Mouse (Mus musculus): Measurements from ENCODE around the gene Tap1. TPM values are rescaled to one million over a fixed set of nuclear protein-coding genes. Genes with fewer than 3 reads are reported as not detected.

Gene Tap1
- polyA plus RNA-seq, 1 experiment from 2014 or later = 0.60 TPM

GRCm38 (mm10) chr17:34183564-34184219, 3.7 kb upstream of the Tap1 start:
- Histone ChIP-seq H3K9ac (no peak overlapping the region), H3K27ac (replicated peaks) (no peak overlapping the region), H3K4me3 (no peak overlapping the region), H3K4me1 (replicated peaks) (peaks cover 18% of the 10 kb centered on the region), H3K4me2 (no peak overlapping the region), H3K27me3 (peaks cover 53% of the 10 kb centered on the region), H3K36me3 (no peaks in the 10 kb centered on the region), H3K9me3 (no peaks in the 10 kb centered on the region)
- ATAC-seq (ENCODE audit: low read depth) = no peak
- WGBS = 81% methylated on average over 15 of the region's 15 CpGs

GRCm38 (mm10) chr17:34185526-34185925, 1.8 kb upstream of the Tap1 start:
- Histone ChIP-seq H3K4me1 (replicated peaks) (peaks cover 18% of the 10 kb centered on the region), H3K27me3 (peaks cover 72% of the 10 kb centered on the region), H3K9ac (no peak overlapping the region), H3K4me2 (no peak overlapping the region), H3K4me3 (no peak overlapping the region), H3K27ac (replicated peaks) (no peak overlapping the region), H3K9me3 (no peaks in the 10 kb centered on the region), H3K36me3 (no peaks in the 10 kb centered on the region)
- 90% methylated on average over 9 of the region's 9 CpGs for WGBS
- no peak for ATAC-seq (ENCODE audit: low read depth)

DNA sequence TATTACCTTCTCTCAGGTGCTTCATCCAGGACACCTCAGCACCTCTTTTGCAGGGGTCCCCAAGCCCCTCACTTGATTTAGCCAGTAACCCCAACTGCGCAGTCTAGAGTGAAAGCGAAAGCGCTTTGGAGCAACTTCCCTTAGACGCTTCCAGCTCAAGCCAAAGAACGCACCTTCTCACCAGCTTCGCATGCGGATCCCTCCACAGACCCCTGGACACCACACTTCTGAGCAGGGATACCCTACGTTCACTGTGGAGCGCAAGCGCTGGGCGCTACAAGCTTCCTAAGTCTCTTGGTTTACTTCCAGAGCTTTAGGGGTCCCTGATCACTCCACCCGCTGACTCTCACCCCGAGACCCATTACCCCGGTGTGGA, 480 bp upstream of the Tap1 start:
- Histone ChIP-seq H3K9me3 (no peaks in the 10 kb centered on the region), H3K27ac (replicated peaks) (no peak overlapping the region), H3K36me3 (no peaks in the 10 kb centered on the region), H3K4me3 (peak overlapping the region; percentile 39), H3K4me1 (replicated peaks) (peaks cover 18% of the 10 kb centered on the region), H3K4me2 (peak overlapping the region; percentile 62), H3K27me3 (peaks cover 85% of the 10 kb centered on the region), H3K9ac (peak overlapping the region; percentile 66)
- ATAC-seq (ENCODE audit: low read depth) = peak; percentile 59; the same call in 1 of the 2 replicates
- 5% methylated on average over 14 of the region's 14 CpGs for WGBS

- peak overlapping the region; percentile 62 for H3K4me2 ChIP-seq
- H3K27ac ChIP-seq (replicated peaks) = no peak overlapping the region
- peaks cover 18% of the 10 kb centered on the region for H3K4me1 ChIP-seq (replicated peaks)
- 3% methylated on average over 20 of the region's 20 CpGs for WGBS
- H3K27me3 ChIP-seq = peaks cover 95% of the 10 kb centered on the region
- no peaks in the 10 kb centered on the region for H3K36me3 ChIP-seq
- H3K9me3 ChIP-seq = no peaks in the 10 kb centered on the region
- no peak; the same call in 1 of the 2 replicates for ATAC-seq (ENCODE audit: low read depth)
- H3K4me3 ChIP-seq = peak overlapping the region; percentile 39
- peak overlapping the region; percentile 66 for H3K9ac ChIP-seq
Observed at GRCm38 (mm10) chr17:34188010-34188409, 657 bp downstream of the Tap1 start.

DNA sequence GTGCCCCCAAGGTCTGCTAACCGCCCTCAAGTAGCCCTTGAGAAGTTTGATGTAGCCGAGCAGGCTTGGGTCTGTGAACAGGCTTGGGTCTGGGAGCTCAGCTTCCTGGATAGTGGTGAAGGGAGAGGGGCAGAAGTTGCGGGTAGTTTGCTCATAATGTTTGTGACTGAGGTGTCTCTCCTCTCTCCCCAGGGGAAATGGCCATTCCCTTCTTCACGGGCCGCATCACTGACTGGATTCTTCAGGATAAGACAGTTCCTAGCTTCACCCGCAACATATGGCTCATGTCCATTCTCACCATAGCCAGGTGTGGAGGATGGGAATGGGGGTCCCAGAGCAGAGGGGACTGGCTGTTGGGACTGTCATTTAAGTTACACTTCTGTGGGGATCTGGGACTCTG, 1.6 kb downstream of the Tap1 start:
- WGBS = 67% methylated on average over 6 of the region's 6 CpGs
- peaks cover 18% of the 10 kb centered on the region for H3K4me1 ChIP-seq (replicated peaks)
- H3K27ac ChIP-seq (replicated peaks) = no peak overlapping the region
- H3K4me2 ChIP-seq = no peak overlapping the region
- H3K9ac ChIP-seq = no peak overlapping the region
- no peak for ATAC-seq (ENCODE audit: low read depth)
- no peaks in the 10 kb centered on the region for H3K9me3 ChIP-seq
- H3K4me3 ChIP-seq = no peak overlapping the region
- peaks cover 95% of the 10 kb centered on the region for H3K27me3 ChIP-seq
- H3K36me3 ChIP-seq = no peaks in the 10 kb centered on the region

DNA sequence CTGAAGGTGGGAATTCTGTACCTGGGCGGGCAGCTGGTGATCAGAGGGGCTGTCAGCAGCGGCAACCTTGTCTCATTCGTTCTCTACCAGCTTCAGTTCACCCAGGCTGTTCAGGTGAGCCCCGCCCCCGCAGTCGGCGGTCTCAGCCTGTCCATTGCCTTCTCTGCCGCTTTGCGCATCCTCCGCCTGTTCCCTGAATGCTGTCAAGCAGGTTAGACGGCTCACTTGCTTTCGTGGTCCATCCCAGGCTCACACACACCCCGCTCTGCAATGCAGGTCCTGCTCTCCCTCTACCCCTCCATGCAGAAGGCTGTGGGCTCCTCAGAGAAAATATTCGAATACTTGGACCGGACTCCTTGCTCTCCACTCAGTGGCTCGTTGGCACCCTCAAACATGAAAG, 5.5 kb downstream of the Tap1 start:
- ATAC-seq (ENCODE audit: low read depth) = no peak
- Histone ChIP-seq H3K4me2 (no peak overlapping the region), H3K27ac (replicated peaks) (no peak overlapping the region), H3K4me1 (replicated peaks) (peaks cover 15% of the 10 kb centered on the region), H3K36me3 (no peaks in the 10 kb centered on the region), H3K27me3 (peaks cover 97% of the 10 kb centered on the region), H3K9me3 (no peaks in the 10 kb centered on the region), H3K9ac (no peak overlapping the region), H3K4me3 (no peak overlapping the region)
- WGBS = 24% methylated on average over 16 of the region's 16 CpGs

DNA sequence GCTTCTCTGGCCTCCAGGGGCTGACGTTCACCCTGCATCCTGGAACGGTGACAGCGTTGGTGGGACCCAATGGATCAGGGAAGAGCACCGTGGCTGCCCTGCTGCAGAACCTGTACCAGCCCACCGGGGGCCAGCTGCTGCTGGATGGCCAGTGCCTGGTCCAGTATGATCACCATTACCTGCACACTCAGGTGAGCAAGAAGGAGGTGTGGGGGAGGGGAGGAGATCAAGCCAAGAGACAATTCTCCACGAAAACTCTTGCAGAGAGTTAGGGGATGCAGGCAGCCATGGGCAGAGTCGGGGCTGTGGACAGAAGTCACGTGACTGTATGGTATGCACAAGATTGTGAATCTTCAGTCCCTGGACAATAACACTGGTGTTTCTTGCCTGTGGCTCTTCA, 6.1 kb downstream of the Tap1 start:
- Histone ChIP-seq H3K27me3 (peaks cover 98% of the 10 kb centered on the region), H3K27ac (replicated peaks) (no peak overlapping the region), H3K4me2 (no peak overlapping the region), H3K4me1 (replicated peaks) (peaks cover 16% of the 10 kb centered on the region), H3K9me3 (no peaks in the 10 kb centered on the region), H3K4me3 (no peak overlapping the region), H3K36me3 (no peaks in the 10 kb centered on the region), H3K9ac (no peak overlapping the region)
- no peak for ATAC-seq (ENCODE audit: low read depth)
- WGBS = 57% methylated on average over 8 of the region's 8 CpGs

- Histone ChIP-seq H3K27ac (replicated peaks) (no peak overlapping the region), H3K36me3 (no peaks in the 10 kb centered on the region), H3K9ac (no peak overlapping the region), H3K4me2 (no peak overlapping the region), H3K4me3 (no peak overlapping the region), H3K9me3 (no peaks in the 10 kb centered on the region), H3K27me3 (peaks cover 98% of the 10 kb centered on the region), H3K4me1 (replicated peaks) (peaks cover 17% of the 10 kb centered on the region)
- no peak for ATAC-seq (ENCODE audit: low read depth)
- 89% methylated on average over 4 of the region's 4 CpGs for WGBS
Observed at GRCm38 (mm10) chr17:34194723-34195122, 7.4 kb downstream of the Tap1 start.

DNA sequence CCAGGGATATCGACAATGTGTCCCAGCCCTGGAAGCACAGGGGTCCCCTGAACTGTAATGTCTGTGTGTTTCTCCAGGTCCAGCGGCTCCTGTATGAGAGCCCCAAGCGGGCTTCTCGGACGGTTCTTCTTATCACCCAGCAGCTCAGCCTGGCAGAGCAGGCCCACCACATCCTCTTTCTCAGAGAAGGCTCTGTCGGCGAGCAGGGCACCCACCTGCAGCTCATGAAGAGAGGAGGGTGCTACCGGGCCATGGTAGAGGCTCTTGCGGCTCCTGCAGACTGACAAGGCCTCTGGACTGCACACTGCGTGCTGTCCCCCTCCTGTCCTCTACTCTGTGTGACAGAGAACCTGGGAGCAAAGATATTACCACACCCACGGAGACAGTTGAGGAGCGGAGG, 9.1 kb downstream of the Tap1 start:
- H3K36me3 ChIP-seq = no peaks in the 10 kb centered on the region
- H3K9ac ChIP-seq = no peak overlapping the region
- H3K4me2 ChIP-seq = peak overlapping the region; percentile 71
- WGBS = 34% methylated on average over 12 of the region's 12 CpGs
- ATAC-seq (ENCODE audit: low read depth) = no peak
- peaks cover 97% of the 10 kb centered on the region for H3K27me3 ChIP-seq
- H3K27ac ChIP-seq (replicated peaks) = no peak overlapping the region
- no peaks in the 10 kb centered on the region for H3K9me3 ChIP-seq
- H3K4me3 ChIP-seq = peak overlapping the region; percentile 43; the same call in 1 of the 2 replicates
- H3K4me1 ChIP-seq (replicated peaks) = peaks cover 17% of the 10 kb centered on the region

DNA sequence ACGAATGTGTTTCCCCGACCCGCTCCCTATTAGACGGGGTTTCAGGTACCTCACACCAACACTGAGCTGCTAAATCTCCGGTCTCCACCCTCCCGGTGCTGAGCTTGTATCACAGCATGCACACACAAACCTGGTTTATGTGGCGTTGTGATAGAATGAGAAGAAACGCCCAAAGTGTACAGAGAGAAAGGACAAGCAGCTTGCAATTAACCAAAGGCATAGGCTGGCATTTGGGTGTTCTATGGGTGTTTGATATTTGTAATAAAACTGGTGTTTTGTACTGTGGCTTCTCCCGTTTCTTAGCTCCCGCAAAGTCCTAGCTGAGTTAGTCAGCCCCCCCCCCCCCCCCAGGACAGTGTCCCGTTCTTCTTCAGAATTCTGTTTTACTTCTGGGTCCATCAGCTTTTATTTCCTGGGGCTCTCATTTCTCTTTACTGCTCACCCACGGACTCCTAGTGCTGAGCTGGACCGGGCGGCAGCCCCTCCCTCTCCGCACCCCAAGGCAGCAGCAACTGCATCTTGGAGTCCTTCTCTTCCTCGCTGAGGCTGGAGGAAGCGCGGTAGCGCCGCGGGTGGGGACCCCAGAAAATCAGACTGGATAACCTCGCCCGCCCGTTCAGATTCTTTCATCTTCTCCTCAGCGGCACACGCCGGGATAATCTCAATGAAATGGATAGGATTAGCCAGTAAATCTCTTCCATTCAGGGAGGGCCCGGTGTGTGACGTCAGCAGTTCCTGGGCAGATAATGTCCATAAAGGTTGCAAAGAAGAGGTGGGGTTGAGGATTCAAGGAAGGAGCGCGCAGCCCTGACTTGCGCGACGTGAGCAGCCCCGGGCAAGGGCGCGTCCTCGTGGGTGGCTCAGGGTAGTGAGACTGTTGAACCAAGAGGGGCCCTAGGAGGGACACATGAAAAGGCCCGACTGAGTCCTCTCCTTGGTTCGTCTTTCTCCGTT, 9.9 kb downstream of the Tap1 start, which contains the start of gene Psmb8:
TSS of gene Psmb8 (plus strand) at position 781 of the 954 bp plus-strand sequence.
- Histone ChIP-seq H3K27me3 (peaks cover 94% of the 10 kb centered on the region), H3K4me2 (peak within 1 kb of the TSS; percentile 71), H3K9ac (peak within 1 kb of the TSS; percentile 64), H3K4me3 (peak within 1 kb of the TSS; percentile 43), H3K4me1 (replicated peaks) (peaks cover 17% of the 10 kb centered on the region), H3K36me3 (no peaks in the 10 kb centered on the region), H3K9me3 (no peaks in the 10 kb centered on the region), H3K27ac (replicated peaks) (no peak within 1 kb of the TSS)
- 4% methylated on average over 41 of the region's 41 CpGs for WGBS
- peak; percentile 84 for ATAC-seq (ENCODE audit: low read depth)

DNA sequence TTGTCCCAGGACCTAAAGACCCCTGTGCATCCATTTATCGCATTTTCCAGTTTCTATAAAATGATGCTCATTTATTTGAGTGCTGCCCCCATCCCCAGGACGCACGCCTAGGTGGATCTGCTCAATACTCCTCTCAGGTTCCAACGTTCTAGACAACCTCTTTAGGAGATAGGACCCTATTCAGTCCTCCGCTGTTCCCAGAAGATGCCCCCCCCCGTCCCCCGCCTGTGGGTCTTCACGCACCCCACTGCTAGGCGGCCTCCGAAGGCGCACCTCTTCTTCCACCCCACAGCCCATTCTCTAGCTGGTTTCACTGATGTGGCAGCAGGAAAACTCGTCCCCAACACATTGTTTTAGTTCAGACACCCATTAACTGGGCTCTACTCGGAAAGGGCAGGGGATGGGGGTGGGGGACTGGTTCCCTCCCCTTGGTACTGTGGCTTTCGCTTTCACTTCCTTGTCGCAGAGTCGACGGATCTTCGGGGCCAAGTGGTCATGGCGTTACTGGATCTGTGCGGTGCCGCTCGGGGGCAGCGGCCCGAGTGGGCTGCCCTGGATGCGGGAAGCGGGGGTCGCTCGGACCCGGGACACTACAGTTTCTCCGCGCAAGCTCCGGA, 10.7 kb downstream of the Tap1 start:
- H3K27me3 ChIP-seq = peaks cover 90% of the 10 kb centered on the region
- H3K4me1 ChIP-seq (replicated peaks) = peaks cover 17% of the 10 kb centered on the region
- no peak overlapping the region for H3K27ac ChIP-seq (replicated peaks)
- H3K36me3 ChIP-seq = no peaks in the 10 kb centered on the region
- peak overlapping the region; percentile 43 for H3K4me3 ChIP-seq
- H3K4me2 ChIP-seq = peak overlapping the region; percentile 71
- ATAC-seq (ENCODE audit: low read depth) = no peak
- peak overlapping the region; percentile 64 for H3K9ac ChIP-seq
- 2% methylated on average over 32 of the region's 32 CpGs for WGBS
- H3K9me3 ChIP-seq = no peaks in the 10 kb centered on the region

DNA sequence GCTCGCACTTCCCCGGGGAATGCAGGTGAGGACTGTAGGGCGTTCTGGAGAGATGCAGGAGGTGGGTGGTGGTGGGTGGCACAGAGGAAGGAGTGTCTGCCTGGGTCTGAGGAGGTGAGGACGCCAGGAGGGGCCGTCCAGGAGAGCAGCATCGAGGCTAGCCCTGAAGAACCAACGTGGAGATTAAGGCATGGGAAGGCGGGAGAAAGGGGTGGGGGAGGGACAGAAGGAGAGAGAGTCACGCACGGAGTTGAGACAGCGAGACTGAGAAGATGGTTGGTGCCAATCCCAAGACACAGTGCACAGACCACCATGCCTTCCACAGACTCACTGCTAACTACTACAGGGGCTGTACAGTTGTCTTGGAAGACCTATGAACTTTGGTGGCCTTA, 11.2 kb downstream of the Tap1 start:
- Histone ChIP-seq H3K27ac (replicated peaks) (no peak overlapping the region), H3K4me3 (peak overlapping the region; percentile 43), H3K27me3 (peaks cover 90% of the 10 kb centered on the region), H3K9ac (0 out of 2 replicates have a peak overlapping the region, but pooled peaks have one; percentile 31), H3K4me1 (replicated peaks) (peaks cover 17% of the 10 kb centered on the region), H3K9me3 (no peaks in the 10 kb centered on the region), H3K4me2 (peak overlapping the region; percentile 71), H3K36me3 (no peaks in the 10 kb centered on the region)
- ATAC-seq (ENCODE audit: low read depth) = no peak
- 7% methylated on average over 11 of the region's 11 CpGs for WGBS
